Mouse (Mus musculus) lung, embryonic 16.5 days (tissue): Measurements from ENCODE around the gene Szrd1. TPM values are rescaled to one million over a fixed set of nuclear protein-coding genes. Genes with fewer than 3 reads are reported as not detected.
A peak's percentile ranks its signal among the peaks of the same experiment; 100 is the strongest.

Experiments
- ATAC-seq: fragments of 200-750 bp; cut with Nextera tagmentation; 2 replicates; pipeline ENCODE4 v1.8.0; 2017; ENCODE audit warnings: low read depth, mild to moderate bottlenecking, moderate library complexity
- H3K27ac ChIP-seq: fragments of 300-500 bp; sonication (generic); 2 replicates; pipeline ENCODE4 v1.5.1; 2014; ENCODE audit warnings: mild to moderate bottlenecking, control low read depth, low read length
- H3K27me3 ChIP-seq: fragments of 300-500 bp; sonication (generic); 2 replicates; pipeline ENCODE4 v1.6.1; 2014; ENCODE audit warnings: low read depth, low read length, mixed read lengths; ENCODE audit not compliant: control insufficient read depth, insufficient read depth
- H3K36me3 ChIP-seq: fragments of 300-500 bp; sonication (generic); 2 replicates; pipeline ENCODE4 v1.6.1; 2014; ENCODE audit warnings: low read length; ENCODE audit not compliant: control insufficient read depth, insufficient read depth
- H3K4me1 ChIP-seq: fragments of 300-500 bp; sonication (generic); replicated peaks from 2 replicates; pipeline ENCODE4 v1.6.1; 2014; ENCODE audit warnings: low read length, mixed read lengths; ENCODE audit not compliant: control insufficient read depth, insufficient read depth
- H3K4me2 ChIP-seq: fragments of 300-500 bp; sonication (generic); 2 replicates; pipeline ENCODE4 v1.6.1; 2014; ENCODE audit warnings: low read depth, low read length, control low read depth
- H3K4me3 ChIP-seq: fragments of 300-500 bp; sonication (generic); 2 replicates; pipeline ENCODE4 v1.5.1; 2014; ENCODE audit warnings: mild to moderate bottlenecking, low read length, control low read depth
- H3K9ac ChIP-seq: fragments of 300-500 bp; sonication (generic); 2 replicates; pipeline ENCODE4 v1.6.1; 2014; ENCODE audit warnings: low read length, control low read depth
- H3K9me3 ChIP-seq: fragments of 300-500 bp; sonication (generic); 2 replicates; pipeline ENCODE4 v1.6.1; 2016; ENCODE audit warnings: low read length; ENCODE audit not compliant: control insufficient read depth
- WGBS: fragments of 180-500 bp; shearing (Covaris S2); extraction: QIAGEN DNeasy Blood & Tissue Kit; methylation state at CpG from one replicate; pipeline ENCODE4 v1.1.7; 2014; 5-methylcytosine and 5-hydroxymethylcytosine counted together
- polyA plus RNA-seq: library from polyadenylated mRNA; unstranded; fragments of >200 nt; fragmentation: Nextera tagmentation; extraction: Ambion mirVana; gene quantifications from 2 replicates; pipeline ENCODE4 v1.2.1, GENCODE M21; 2015

The Szrd1 gene
- polyA plus RNA-seq, 1 experiment from 2014 or later = 44.6 TPM

- H3K4me3 ChIP-seq = no peak overlapping the region
- no peak overlapping the region for H3K4me2 ChIP-seq
- no peak overlapping the region for H3K9ac ChIP-seq
- no peak overlapping the region for H3K27ac ChIP-seq
- H3K9me3 ChIP-seq = no peaks in the 10 kb centered on the region
- H3K27me3 ChIP-seq = no peaks in the 10 kb centered on the region
- peaks cover 17% of the 10 kb centered on the region for H3K36me3 ChIP-seq
- no peaks in the 10 kb centered on the region for H3K4me1 ChIP-seq
- WGBS = 84% methylated on average over 8 of the region's 8 CpGs
- no peak for ATAC-seq
Observed at GRCm38 (mm10) chr4:141172121-141172520, 32.5 kb upstream of the Szrd1 start.

GRCm38 (mm10) chr4:141167156-141167555, 27.6 kb upstream of the Szrd1 start:
- 94% methylated on average over 3 of the region's 3 CpGs for WGBS
- ATAC-seq = no peak
- Histone ChIP-seq H3K27ac (no peak overlapping the region), H3K36me3 (peaks cover 14% of the 10 kb centered on the region), H3K4me1 (no peaks in the 10 kb centered on the region), H3K4me3 (no peak overlapping the region), H3K4me2 (no peak overlapping the region), H3K9ac (no peak overlapping the region), H3K9me3 (no peaks in the 10 kb centered on the region), H3K27me3 (no peaks in the 10 kb centered on the region)

GRCm38 (mm10) chr4:141165744-141166292, 26.2 kb upstream of the Szrd1 start:
- H3K4me2 ChIP-seq = no peak overlapping the region
- no peak overlapping the region for H3K9ac ChIP-seq
- H3K4me3 ChIP-seq = no peak overlapping the region
- H3K27me3 ChIP-seq = no peaks in the 10 kb centered on the region
- no peak overlapping the region for H3K27ac ChIP-seq
- no peaks in the 10 kb centered on the region for H3K9me3 ChIP-seq
- 69% methylated on average over 8 of the region's 8 CpGs for WGBS
- H3K4me1 ChIP-seq = no peaks in the 10 kb centered on the region
- peaks cover 5% of the 10 kb centered on the region; the same call in 1 of the 2 replicates for H3K36me3 ChIP-seq
- no peak for ATAC-seq

- no peaks in the 10 kb centered on the region for H3K9me3 ChIP-seq
- H3K27me3 ChIP-seq = no peaks in the 10 kb centered on the region
- ATAC-seq = no peak
- H3K4me2 ChIP-seq = no peak overlapping the region
- H3K36me3 ChIP-seq = 0 out of 2 replicates have a peak, but pooled peaks cover 2% of the 10 kb centered on the region
- 93% methylated on average over 5 of the region's 5 CpGs for WGBS
- H3K4me3 ChIP-seq = no peak overlapping the region
- no peak overlapping the region for H3K27ac ChIP-seq
- no peak overlapping the region for H3K9ac ChIP-seq
- peaks cover 5% of the 10 kb centered on the region for H3K4me1 ChIP-seq
Observed at GRCm38 (mm10) chr4:141163729-141164128, 24.2 kb upstream of the Szrd1 start.

DNA sequence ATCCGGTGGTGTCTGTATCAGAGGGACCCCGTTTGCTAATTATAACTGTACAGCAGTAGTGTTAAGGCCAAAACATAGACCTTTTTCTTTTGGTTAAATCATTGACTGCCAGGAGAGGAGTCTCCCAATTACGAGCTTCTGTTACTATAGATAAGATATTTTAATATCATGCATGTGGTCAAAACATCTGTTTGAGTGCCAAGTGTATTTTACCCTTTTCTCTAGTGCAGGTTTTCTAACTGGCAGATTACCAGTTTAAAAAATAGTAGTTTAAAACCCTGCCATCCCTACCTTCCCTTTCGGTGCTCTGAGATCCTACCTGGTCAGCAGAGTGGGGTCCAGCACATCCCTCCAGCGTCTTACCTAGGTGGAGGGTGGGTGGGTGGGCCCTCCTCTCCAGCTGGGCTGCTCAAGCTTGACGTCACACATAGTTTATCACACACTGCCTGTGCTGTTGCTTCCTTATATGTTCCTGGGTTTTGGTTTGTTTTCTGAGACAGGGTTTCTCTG, 22.2 kb upstream of the Szrd1 start:
- no peak overlapping the region for H3K4me3 ChIP-seq
- 77% methylated on average over 6 of the region's 6 CpGs for WGBS
- no peak overlapping the region for H3K4me2 ChIP-seq
- H3K36me3 ChIP-seq = 0 out of 2 replicates have a peak, but pooled peaks cover 2% of the 10 kb centered on the region
- peaks cover 5% of the 10 kb centered on the region for H3K4me1 ChIP-seq
- ATAC-seq = no peak
- no peak overlapping the region for H3K9ac ChIP-seq
- no peaks in the 10 kb centered on the region for H3K9me3 ChIP-seq
- H3K27me3 ChIP-seq = no peaks in the 10 kb centered on the region
- no peak overlapping the region for H3K27ac ChIP-seq

- no peak for ATAC-seq
- H3K4me1 ChIP-seq = peaks cover 5% of the 10 kb centered on the region
- H3K36me3 ChIP-seq = 0 out of 2 replicates have a peak, but pooled peaks cover 2% of the 10 kb centered on the region
- 72% methylated on average over 4 of the region's 4 CpGs for WGBS
- no peak overlapping the region for H3K27ac ChIP-seq
- H3K27me3 ChIP-seq = no peaks in the 10 kb centered on the region
- no peaks in the 10 kb centered on the region for H3K9me3 ChIP-seq
- H3K4me3 ChIP-seq = no peak overlapping the region
- no peak overlapping the region for H3K4me2 ChIP-seq
- no peak overlapping the region for H3K9ac ChIP-seq
Observed at GRCm38 (mm10) chr4:141160193-141160592, 20.6 kb upstream of the Szrd1 start.

- Histone ChIP-seq H3K36me3 (0 out of 2 replicates have a peak, but pooled peaks cover 2% of the 10 kb centered on the region), H3K4me3 (no peak overlapping the region), H3K9me3 (no peaks in the 10 kb centered on the region), H3K27me3 (no peaks in the 10 kb centered on the region), H3K9ac (no peak overlapping the region), H3K4me2 (no peak overlapping the region), H3K27ac (peak overlapping the region; percentile 19), H3K4me1 (peaks cover 5% of the 10 kb centered on the region)
- no peak for ATAC-seq
- 52% methylated on average over 5 of the region's 5 CpGs for WGBS
Observed at GRCm38 (mm10) chr4:141159666-141160065, 20.1 kb upstream of the Szrd1 start.

DNA sequence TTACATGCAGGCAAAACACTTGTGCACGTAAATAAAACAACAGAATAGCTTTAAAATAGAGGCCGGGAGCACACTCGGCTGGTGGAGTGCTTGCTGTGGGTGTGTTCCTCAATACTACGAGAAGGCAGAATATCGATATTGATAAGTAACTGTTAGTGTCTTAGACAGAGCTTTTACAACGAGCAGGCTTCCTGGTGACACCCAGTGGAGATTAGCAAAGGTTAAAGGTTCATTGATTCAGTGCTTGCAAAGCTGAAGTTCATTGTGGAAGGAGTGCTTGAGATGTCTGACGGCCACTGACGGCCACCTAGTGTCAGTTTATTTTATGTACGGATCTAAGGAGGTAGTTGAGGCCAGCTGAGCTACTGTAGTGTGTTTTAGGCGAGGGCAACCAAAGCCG, 19.5 kb upstream of the Szrd1 start:
- WGBS = 30% methylated on average over 11 of the region's 11 CpGs
- Histone ChIP-seq H3K4me1 (peaks cover 5% of the 10 kb centered on the region), H3K9ac (no peak overlapping the region), H3K4me3 (no peak overlapping the region), H3K4me2 (no peak overlapping the region), H3K27me3 (no peaks in the 10 kb centered on the region), H3K36me3 (0 out of 2 replicates have a peak, but pooled peaks cover 2% of the 10 kb centered on the region), H3K9me3 (no peaks in the 10 kb centered on the region), H3K27ac (no peak overlapping the region)
- no peak for ATAC-seq

GRCm38 (mm10) chr4:141158609-141159008, 19.0 kb upstream of the Szrd1 start:
- peaks cover 5% of the 10 kb centered on the region for H3K4me1 ChIP-seq
- no peak overlapping the region for H3K27ac ChIP-seq
- WGBS = 86% methylated on average over 2 of the region's 2 CpGs
- H3K27me3 ChIP-seq = no peaks in the 10 kb centered on the region
- H3K9me3 ChIP-seq = no peaks in the 10 kb centered on the region
- H3K4me2 ChIP-seq = no peak overlapping the region
- no peak for ATAC-seq
- no peak overlapping the region for H3K4me3 ChIP-seq
- no peak overlapping the region for H3K9ac ChIP-seq
- H3K36me3 ChIP-seq = 0 out of 2 replicates have a peak, but pooled peaks cover 2% of the 10 kb centered on the region
